Mouse (Mus musculus): ENCODE results near the gene Zcchc14. TPM values are rescaled to one million over a fixed set of nuclear protein-coding genes. Genes with fewer than 3 reads are reported as not detected.

The Zcchc14 gene
- polyA plus RNA-seq, 1 experiment from 2014 or later: 2.8 TPM

- H3K27ac ChIP-seq: no peak overlapping the region
- ATAC-seq: no peak
Observed at GRCm38 (mm10) chr8:121643384-121643783, 9.3 kb downstream of the Zcchc14 start.

GRCm38 (mm10) chr8:121642804-121643203 lies 9.9 kb downstream of the Zcchc14 start:
- Histone ChIP-seq H3K4me2 (no peak overlapping the region), H3K4me1 (peaks cover 6% of the 10 kb centered on the region; the same call in 1 of the 2 replicates), H3K9me3 (replicated peaks) (no peaks in the 10 kb centered on the region), H3K9ac (no peak overlapping the region), H3K27ac (no peak overlapping the region), H3K4me3 (no peak overlapping the region), H3K36me3 (no peaks in the 10 kb centered on the region), H3K27me3 (replicated peaks) (peaks cover 4% of the 10 kb centered on the region; the same call in 1 of the 2 replicates)
- ATAC-seq: no peak
- WGBS (ENCODE audit: insufficient replicate concordance): 42% methylated on average over 3 of the region's 3 CpGs

More at GRCm38 (mm10) chr8:121643384-121643783, 9.3 kb downstream of the Zcchc14 start:
- Histone ChIP-seq H3K4me1 (peaks cover 9% of the 10 kb centered on the region; the same call in 1 of the 2 replicates), H3K4me3 (no peak overlapping the region), H3K27me3 (replicated peaks) (peaks cover 6% of the 10 kb centered on the region; the same call in 1 of the 2 replicates), H3K9me3 (replicated peaks) (no peaks in the 10 kb centered on the region), H3K4me2 (no peak overlapping the region), H3K36me3 (no peaks in the 10 kb centered on the region), H3K9ac (no peak overlapping the region)
- WGBS (ENCODE audit: insufficient replicate concordance): 20% methylated on average over 11 of the region's 11 CpGs

DNA sequence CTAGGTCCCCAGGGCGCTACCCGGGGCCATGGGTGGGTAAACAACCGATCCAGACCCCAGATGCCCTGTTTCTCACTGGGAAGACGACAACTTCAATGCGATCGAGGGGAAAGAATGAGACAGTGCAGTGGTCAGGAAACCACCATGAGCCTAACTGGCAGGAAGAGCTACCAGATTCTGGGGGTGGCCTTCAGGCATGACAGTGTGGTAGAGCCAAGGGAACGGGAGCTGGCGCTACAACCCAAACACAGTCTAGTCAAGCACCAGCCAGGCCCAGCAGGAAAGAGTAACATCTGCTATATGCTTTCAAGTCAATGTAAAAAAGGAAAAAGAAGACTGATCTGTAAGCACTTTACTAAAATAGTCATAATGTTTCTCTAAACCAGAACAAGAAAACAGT lies 16.5 kb downstream of the Zcchc14 start:
- no peak overlapping the region for H3K4me2 ChIP-seq
- H3K36me3 ChIP-seq: no peaks in the 10 kb centered on the region
- H3K27me3 ChIP-seq (replicated peaks): no peaks in the 10 kb centered on the region
- H3K9me3 ChIP-seq (replicated peaks): no peaks in the 10 kb centered on the region
- H3K9ac ChIP-seq: no peak overlapping the region
- H3K4me3 ChIP-seq: no peak overlapping the region
- no peak overlapping the region for H3K27ac ChIP-seq
- no peak for ATAC-seq
- 55% methylated on average over 8 of the region's 8 CpGs for WGBS (ENCODE audit: insufficient replicate concordance)
- 0 out of 2 replicates have a peak, but pooled peaks cover 6% of the 10 kb centered on the region for H3K4me1 ChIP-seq

- Histone ChIP-seq H3K9ac (no peak overlapping the region), H3K4me2 (no peak overlapping the region), H3K4me3 (no peak overlapping the region), H3K27me3 (replicated peaks) (no peaks in the 10 kb centered on the region), H3K27ac (no peak overlapping the region), H3K4me1 (0 out of 2 replicates have a peak, but pooled peaks cover 6% of the 10 kb centered on the region), H3K36me3 (no peaks in the 10 kb centered on the region), H3K9me3 (replicated peaks) (no peaks in the 10 kb centered on the region)
- 16% methylated on average over 6 of the region's 6 CpGs for WGBS (ENCODE audit: insufficient replicate concordance)
- ATAC-seq: no peak
Observed at GRCm38 (mm10) chr8:121635534-121635933, 17.2 kb downstream of the Zcchc14 start.

GRCm38 (mm10) chr8:121632401-121632800 lies 20.3 kb downstream of the Zcchc14 start:
- H3K4me2 ChIP-seq: no peak overlapping the region
- peaks cover 6% of the 10 kb centered on the region; the same call in 1 of the 2 replicates for H3K36me3 ChIP-seq
- H3K27ac ChIP-seq: no peak overlapping the region; the same call in 1 of the 2 replicates

DNA sequence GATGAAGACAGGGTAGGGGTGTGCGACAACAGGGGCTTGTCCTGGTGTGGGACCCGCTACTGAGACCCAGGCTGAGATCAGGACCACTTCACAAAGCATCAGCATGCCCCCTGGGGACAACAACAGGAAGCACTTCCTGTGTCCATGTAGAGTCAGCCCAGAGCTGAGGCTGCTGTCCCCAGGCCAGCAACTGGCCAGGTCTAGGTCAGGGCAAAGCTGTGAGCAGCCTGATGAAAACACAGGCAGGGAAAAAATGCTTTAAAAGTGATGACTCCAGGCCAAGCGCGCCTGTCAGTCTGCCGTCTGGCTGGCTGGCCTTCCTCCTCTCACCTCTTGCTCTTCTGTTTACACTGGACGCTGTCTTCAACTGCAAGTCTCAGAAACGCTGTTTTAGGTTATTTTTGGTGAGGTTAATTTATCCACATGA lies 21.0 kb downstream of the Zcchc14 start:
- no peaks in the 10 kb centered on the region for H3K9me3 ChIP-seq (replicated peaks)
- H3K36me3 ChIP-seq: peaks cover 6% of the 10 kb centered on the region; the same call in 1 of the 2 replicates
- H3K27ac ChIP-seq: no peak overlapping the region
- 0 out of 2 replicates have a peak, but pooled peaks cover 6% of the 10 kb centered on the region for H3K4me1 ChIP-seq
- 0 out of 2 replicates have a peak, but pooled peaks have one; percentile 32 for ATAC-seq
- no peak overlapping the region for H3K4me3 ChIP-seq
- no peak overlapping the region for H3K4me2 ChIP-seq
- H3K9ac ChIP-seq: no peak overlapping the region
- H3K27me3 ChIP-seq (replicated peaks): no peaks in the 10 kb centered on the region
- WGBS (ENCODE audit: insufficient replicate concordance): 46% methylated on average over 7 of the region's 7 CpGs

More at GRCm38 (mm10) chr8:121632401-121632800, 20.3 kb downstream of the Zcchc14 start:
- ATAC-seq: no peak
- Histone ChIP-seq H3K4me1 (0 out of 2 replicates have a peak, but pooled peaks cover 6% of the 10 kb centered on the region), H3K27me3 (replicated peaks) (no peaks in the 10 kb centered on the region), H3K9ac (no peak overlapping the region), H3K9me3 (replicated peaks) (no peaks in the 10 kb centered on the region), H3K4me3 (no peak overlapping the region)
- 69% methylated on average over 5 of the region's 5 CpGs for WGBS (ENCODE audit: insufficient replicate concordance)

DNA sequence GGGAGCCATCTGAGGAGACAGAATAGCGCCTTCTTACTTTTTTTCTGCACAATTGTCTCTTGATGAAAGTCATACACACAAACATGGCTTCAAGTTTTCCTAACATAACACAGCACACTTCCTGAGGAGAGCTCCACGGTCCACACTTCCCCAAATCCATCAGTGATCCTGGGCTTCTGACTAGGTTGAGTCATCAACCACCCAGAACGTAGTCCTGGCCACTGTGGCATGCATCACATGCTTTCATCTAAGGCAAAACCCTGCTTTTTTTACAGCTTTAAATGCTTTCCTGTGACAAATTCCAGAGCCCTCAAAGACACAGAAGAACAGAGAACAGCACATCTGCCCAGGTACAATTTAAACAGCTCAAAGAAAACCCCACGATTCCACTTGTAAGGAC lies 24.0 kb downstream of the Zcchc14 start:
- Histone ChIP-seq H3K9me3 (replicated peaks) (no peaks in the 10 kb centered on the region), H3K4me1 (no peaks in the 10 kb centered on the region), H3K27me3 (replicated peaks) (0 out of 2 replicates have a peak, but pooled peaks cover 4% of the 10 kb centered on the region), H3K4me2 (no peak overlapping the region), H3K4me3 (no peak overlapping the region), H3K36me3 (peaks cover 6% of the 10 kb centered on the region; the same call in 1 of the 2 replicates), H3K9ac (no peak overlapping the region), H3K27ac (no peak overlapping the region)
- no peak for ATAC-seq
- WGBS (ENCODE audit: insufficient replicate concordance): 55% methylated on average over 4 of the region's 4 CpGs

GRCm38 (mm10) chr8:121623043-121623442 lies 29.7 kb downstream of the Zcchc14 start:
- 73% methylated on average over 8 of the region's 8 CpGs for WGBS (ENCODE audit: insufficient replicate concordance)
- ATAC-seq: no peak
- Histone ChIP-seq H3K4me1 (no peaks in the 10 kb centered on the region), H3K9ac (no peak overlapping the region), H3K4me2 (no peak overlapping the region), H3K27me3 (replicated peaks) (0 out of 2 replicates have a peak, but pooled peaks cover 4% of the 10 kb centered on the region), H3K27ac (no peak overlapping the region), H3K36me3 (peaks cover 3% of the 10 kb centered on the region; the same call in 1 of the 2 replicates), H3K4me3 (no peak overlapping the region), H3K9me3 (replicated peaks) (no peaks in the 10 kb centered on the region)

GRCm38 (mm10) chr8:121621879-121622278 lies 30.8 kb downstream of the Zcchc14 start:
- Histone ChIP-seq H3K9me3 (replicated peaks) (no peaks in the 10 kb centered on the region), H3K4me2 (no peak overlapping the region), H3K9ac (no peak overlapping the region), H3K27me3 (replicated peaks) (0 out of 2 replicates have a peak, but pooled peaks cover 4% of the 10 kb centered on the region), H3K4me3 (no peak overlapping the region), H3K36me3 (no peaks in the 10 kb centered on the region), H3K4me1 (no peaks in the 10 kb centered on the region), H3K27ac (no peak overlapping the region)
- no peak for ATAC-seq
- WGBS (ENCODE audit: insufficient replicate concordance): 48% methylated on average over 1 of the region's 1 CpGs

- Histone ChIP-seq H3K36me3 (no peaks in the 10 kb centered on the region), H3K9me3 (replicated peaks) (no peaks in the 10 kb centered on the region), H3K9ac (no peak overlapping the region), H3K4me3 (no peak overlapping the region), H3K4me1 (no peaks in the 10 kb centered on the region), H3K4me2 (no peak overlapping the region), H3K27me3 (replicated peaks) (0 out of 2 replicates have a peak, but pooled peaks cover 4% of the 10 kb centered on the region), H3K27ac (no peak overlapping the region)
- 65% methylated on average over 12 of the region's 12 CpGs for WGBS (ENCODE audit: insufficient replicate concordance)
- ATAC-seq: no peak
Observed at GRCm38 (mm10) chr8:121620801-121621516, 31.7 kb downstream of the Zcchc14 start.

GRCm38 (mm10) chr8:121619401-121619995 lies 33.2 kb downstream of the Zcchc14 start:
- Histone ChIP-seq H3K36me3 (no peaks in the 10 kb centered on the region), H3K27ac (no peak overlapping the region), H3K27me3 (replicated peaks) (no peaks in the 10 kb centered on the region), H3K4me1 (no peaks in the 10 kb centered on the region), H3K9ac (no peak overlapping the region), H3K4me3 (no peak overlapping the region), H3K9me3 (replicated peaks) (no peaks in the 10 kb centered on the region), H3K4me2 (no peak overlapping the region)
- WGBS (ENCODE audit: insufficient replicate concordance): 46% methylated on average over 7 of the region's 7 CpGs
- ATAC-seq: peak; percentile 54

DNA sequence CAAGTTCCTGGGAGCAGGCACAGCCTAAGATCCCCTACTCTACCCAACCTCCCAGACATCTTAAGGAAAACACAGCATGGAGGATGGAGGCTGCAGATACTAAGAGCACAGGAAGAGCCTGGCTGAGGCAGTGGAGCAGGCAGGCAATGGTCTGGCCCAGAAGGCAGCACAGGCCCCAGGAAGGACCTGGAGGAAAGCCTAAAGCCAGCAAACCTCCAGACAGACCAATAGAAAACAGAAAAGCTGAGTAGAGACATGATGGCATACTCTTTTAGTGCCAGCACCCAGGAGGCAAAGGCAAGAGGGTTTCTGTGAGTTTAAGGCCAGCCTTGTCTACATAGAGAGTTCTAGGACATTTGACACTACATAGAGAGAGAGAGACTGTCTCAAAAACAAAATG lies 39.3 kb downstream of the Zcchc14 start:
- Histone ChIP-seq H3K36me3 (peaks cover 5% of the 10 kb centered on the region), H3K4me2 (no peak overlapping the region), H3K9ac (no peak overlapping the region), H3K9me3 (replicated peaks) (no peaks in the 10 kb centered on the region), H3K4me3 (no peak overlapping the region), H3K4me1 (no peaks in the 10 kb centered on the region), H3K27ac (no peak overlapping the region), H3K27me3 (replicated peaks) (no peaks in the 10 kb centered on the region)
- no peak for ATAC-seq
